Mouse (Mus musculus) kidney, adult 10 weeks (tissue): Measurements from ENCODE around the gene Tmem233. TPM values are rescaled to one million over a fixed set of nuclear protein-coding genes. Genes with fewer than 3 reads are reported as not detected.

ENCODE experiments used
- polyA plus RNA-seq: library from polyadenylated mRNA; stranded (reverse); fragments of 350-450 nt; fragmentation: Illumina TruSeq; extraction: RNeasy Lipid Tissue Mini Kit (QIAGEN cat#74804); gene quantifications from one replicate; pipeline ENCODE4 v1.2.3, GENCODE M21; 2014; ENCODE audit warnings: low read depth, low replicate concordance

Tmem233 gene
- not detected for polyA plus RNA-seq

GRCm38 (mm10) chr5:116083081-116083480 is at the start of gene Tmem233:
Gene Tmem233 (minus strand): TSS chr5:116083244.

GRCm38 (mm10) chr5:116024327-116024739 is 58.7 kb downstream of the Tmem233 start, which contains the start of gene Prkab1:
Gene Prkab1 (minus strand): TSS chr5:116024508.

Other genes with a start within 250 kb of the Tmem233 start
- 1.1 TPM for gene Cit, start 238.0 kb downstream of the Tmem233 start, polyA plus RNA-seq
- 17.1 TPM for gene Prkab1, start 58.7 kb downstream of the Tmem233 start, polyA plus RNA-seq
- gene Ccdc60, start 205.7 kb upstream of the Tmem233 start, polyA plus RNA-seq: not detected